8 mouse cellular contexts compared by ENCODE assay signal in the genomic region with DNA sequence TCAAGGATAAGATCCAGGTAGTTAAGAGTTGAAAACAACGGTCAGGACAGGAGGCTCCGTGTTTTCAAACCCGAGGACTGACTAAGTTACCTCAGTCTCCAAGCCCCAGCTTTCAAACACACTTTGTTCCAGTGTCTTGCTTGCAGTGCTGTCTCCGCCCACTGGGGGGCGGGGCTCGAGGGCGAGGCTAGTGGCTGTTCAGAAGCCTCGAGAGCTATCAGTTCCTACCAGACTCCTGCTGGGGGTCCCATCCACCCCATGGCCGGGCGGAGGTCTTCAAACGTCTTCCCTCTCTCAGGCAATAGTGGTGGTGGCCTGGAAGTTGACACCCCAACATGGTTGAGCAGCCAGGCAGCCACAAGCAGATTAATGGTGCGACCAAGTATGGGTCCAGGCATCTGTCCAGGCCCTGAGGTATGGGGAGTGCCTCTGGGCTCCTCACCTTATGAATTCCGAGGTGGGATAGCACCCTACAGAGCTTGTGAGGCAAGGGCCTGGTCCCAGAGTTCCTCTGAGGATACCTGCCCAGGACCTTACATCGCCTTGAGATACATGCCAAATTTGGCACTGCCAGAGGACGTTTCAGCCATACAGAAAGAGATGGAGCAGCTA. TPM values are rescaled to one million over a fixed set of nuclear protein-coding genes. Genes with fewer than 3 reads are reported as not detected.
DNase-seq lines count a peak whose midpoint lies in the region; ATAC-seq and TF ChIP-seq lines count a peak whose summit lies in the region.
"Had no signal": no experiment of that assay in that cellular context is flagged by ENCODE, and none has a peak within 500 bp of the region (broad histone marks: within the 10 kb centered on the region; RNA-seq: fewer than 3 reads in every experiment).

A gene (plus strand): TSS at position 220 of the 612 bp plus-strand sequence.

- no peak within 1 kb of the TSS for H3K27ac ChIP-seq in layer of hippocampus, adult 2 months
- H3K27ac ChIP-seq: embryonic facial prominence, embryonic 15.5 days had no signal

- intact Hi-C loops in left cerebral cortex, postnatal 14 days (cut with DNase I) = no loop called here

- no peak for DNase-seq in layer of hippocampus, adult 2 months (ENCODE audit: low spot score in 2 of 2)
- no peak for DNase-seq in layer of hippocampus, adult 8-10 months (ENCODE audit: low spot score in 2 of 2)
- DNase-seq in R1 (ENCODE audit: low read depth, low spot score) = peak; percentile 56
- peak; percentile 34 for DNase-seq in embryo, embryonic 9.5 days (ENCODE audit: extremely low spot score)
- DNase-seq in right cerebral cortex, postnatal 4 days = no peak
- DNase-seq in left cerebral cortex, postnatal 14 days (ENCODE audit: low spot score in 2 of 2) = no peak

- no peak within 1 kb of the TSS for H3K4me3 ChIP-seq in layer of hippocampus, adult 2 months
- H3K4me3 ChIP-seq: embryonic facial prominence, embryonic 15.5 days had no signal

- peak; percentile 27; the same call in 1 of the 2 replicates for ATAC-seq in megakaryocyte, adult 5-6 weeks (ENCODE audit: poor library complexity, severe bottlenecking)

- peak; percentile 53 for TF ChIP-seq CTCF in layer of hippocampus, adult 2 months (conservative IDR thresholded peaks at IDR 0.05)

RNA-seq across cellular contexts. Expression of the gene that starts here (rescaled TPM):
- total RNA-seq in layer of hippocampus, adult 2 months (2021) = 1 to 10 TPM; 1.3 to 1.9 TPM
- total RNA-seq in layer of hippocampus, adult 8-10 months (2022) = 1 to 10 TPM; 1.2 to 2.0 (median 1.7) TPM
- total RNA-seq in megakaryocyte, adult 5-6 weeks (2015) = 0.13 and 0.18 TPM in 2 replicates
- 0.70 and 1.7 TPM in 2 replicates for total RNA-seq in megakaryocyte, adult 5-6 weeks (2017)
- 1 to 10 TPM; 1.5 to 1.8 TPM for total RNA-seq in left cerebral cortex, postnatal 14 days (2021)

Comparison
In these comparisons a context has a peak if more than half of its experiments do, and no peak if none do; other contexts are left out.
1. DNase-seq: peak in R1 (single experiment) and embryo, embryonic 9.5 days (single experiment); none in layer of hippocampus, adult 2 months (0 of 2), layer of hippocampus, adult 8-10 months (0 of 2), right cerebral cortex, postnatal 4 days (single experiment) and left cerebral cortex, postnatal 14 days (0 of 2).